Mouse (Mus musculus) megakaryocyte, embryonic 14.5 days (primary cell): Measurements from ENCODE around the gene Emd.

ENCODE experiments used
- FLI1 ChIP-seq: IDR thresholded peaks from 2 replicates; pipeline ENCODE4 v1.6.1; 2012; ENCODE audit warnings: low read length, inconsistent platforms, mixed read lengths
- GATA1 ChIP-seq: IDR thresholded peaks from 3 replicates; pipeline ENCODE4 v1.6.1; 2012; ENCODE audit warnings: mixed read lengths, low read length, inconsistent platforms, borderline replicate concordance

- TF ChIP-seq GATA1 (no peak), FLI1 (no peak)
These were observed 9.4 kb upstream of the Emd start for GRCm38 (mm10) chrX:74245107-74245506.
